Mouse (Mus musculus): ENCODE data around the gene Gm10972.
"Not testable (repeated sequence)": the region's sequence is repeated elsewhere in the genome, so short reads cannot be mapped to it uniquely, and the experiment has no call there.

Gene Gm10972

GRCm38 (mm10) chr3:94642495-94643162, at the start of gene Gm10972:
Gm10972 (plus strand) TSS chr3:94643112.
- not testable (repeated sequence) for DNase-seq (ENCODE audit: low spot score)

- DNase-seq (ENCODE audit: low spot score): no peak
Observed at GRCm38 (mm10) chr3:94595871-94596287, 47.0 kb upstream of the Gm10972 start.

GRCm38 (mm10) chr3:94597224-94597779, 45.6 kb upstream of the Gm10972 start:
- no peak for DNase-seq (ENCODE audit: low spot score)

- DNase-seq (ENCODE audit: low spot score): no peak
Observed at GRCm38 (mm10) chr3:94601959-94602358, 41.0 kb upstream of the Gm10972 start.

- no peak for DNase-seq (ENCODE audit: low spot score)
Observed at GRCm38 (mm10) chr3:94609621-94610020, 33.3 kb upstream of the Gm10972 start.

GRCm38 (mm10) chr3:94610581-94610980, 32.3 kb upstream of the Gm10972 start:
- DNase-seq (ENCODE audit: low spot score): no peak

GRCm38 (mm10) chr3:94611343-94611742, 31.6 kb upstream of the Gm10972 start:
- no peak for DNase-seq (ENCODE audit: low spot score)

- DNase-seq (ENCODE audit: low spot score): no peak
Observed at GRCm38 (mm10) chr3:94611834-94612233, 31.1 kb upstream of the Gm10972 start.

- DNase-seq (ENCODE audit: low spot score): no peak
Observed at GRCm38 (mm10) chr3:94612274-94612673, 30.6 kb upstream of the Gm10972 start.

- no peak for DNase-seq (ENCODE audit: low spot score)
Observed at GRCm38 (mm10) chr3:94613258-94613878, 29.5 kb upstream of the Gm10972 start.

- DNase-seq (ENCODE audit: low spot score): peak; percentile 21
Observed at GRCm38 (mm10) chr3:94616717-94617116, 26.2 kb upstream of the Gm10972 start.

- DNase-seq (ENCODE audit: low spot score): no peak
Observed at GRCm38 (mm10) chr3:94621740-94622507, 21.0 kb upstream of the Gm10972 start.

- no peak for DNase-seq (ENCODE audit: low spot score)
Observed at GRCm38 (mm10) chr3:94622550-94622949, 20.4 kb upstream of the Gm10972 start.

GRCm38 (mm10) chr3:94624281-94624680, 18.6 kb upstream of the Gm10972 start:
- DNase-seq (ENCODE audit: low spot score): no peak

- DNase-seq (ENCODE audit: low spot score): no peak
Observed at GRCm38 (mm10) chr3:94628712-94629111, 14.2 kb upstream of the Gm10972 start.

- no peak for DNase-seq (ENCODE audit: low spot score)
Observed at GRCm38 (mm10) chr3:94629876-94630275, 13.0 kb upstream of the Gm10972 start.

GRCm38 (mm10) chr3:94648755-94649590, 6.1 kb downstream of the Gm10972 start:
- no peak for DNase-seq (ENCODE audit: low spot score)

GRCm38 (mm10) chr3:94650409-94650808, 7.5 kb downstream of the Gm10972 start:
- no peak for DNase-seq (ENCODE audit: low spot score)

- not testable (repeated sequence) for DNase-seq (ENCODE audit: low spot score)
Observed at GRCm38 (mm10) chr3:94653967-94654366, 11.1 kb downstream of the Gm10972 start.

- DNase-seq (ENCODE audit: low spot score): not testable (repeated sequence)
Observed at GRCm38 (mm10) chr3:94657852-94658739, 15.2 kb downstream of the Gm10972 start.

GRCm38 (mm10) chr3:94658740-94659095, 15.8 kb downstream of the Gm10972 start, which contains the start of gene Tuft1:
Tuft1 (minus strand) TSS chr3:94658872.
- DNase-seq (ENCODE audit: low spot score): not testable (repeated sequence)

Data from layer of hippocampus, adult 9-10 months (tissue).